Mouse (Mus musculus): ENCODE results near the gene Rdx. TPM values are rescaled to one million over a fixed set of nuclear protein-coding genes. Genes with fewer than 3 reads are reported as not detected.

The Rdx gene
- polyA plus RNA-seq, 1 experiment from 2014 or later, result 184 TPM

DNA sequence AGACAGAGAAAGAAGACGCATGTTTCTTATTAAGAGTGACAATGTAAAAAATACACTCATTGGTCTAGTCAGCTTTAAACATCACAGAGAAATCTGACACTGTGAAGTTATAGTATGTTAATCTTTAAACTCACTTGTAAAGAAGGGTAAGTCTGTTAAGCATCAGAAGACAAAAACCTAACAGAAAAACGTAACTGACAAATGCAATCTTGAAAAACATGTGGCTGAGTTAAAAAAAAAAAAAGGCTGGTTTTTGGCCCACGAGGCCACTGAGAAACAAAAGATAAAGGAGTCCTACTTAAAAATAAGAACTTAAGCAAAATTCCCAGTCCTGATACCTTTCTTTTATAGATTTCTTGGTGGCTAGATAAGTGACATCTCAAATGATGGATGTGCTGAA, 63.8 kb downstream of the Rdx start:
- ATAC-seq (ENCODE audit: low FRiP score, low TSS enrichment), result no peak
- Histone ChIP-seq H3K36me3 (ENCODE audit: control insufficient read depth, insufficient read depth, low read length) (peaks cover 16% of the 10 kb centered on the region), H3K9ac (ENCODE audit: low read depth, low read length) (no peak overlapping the region), H3K4me2 (replicated peaks; ENCODE audit: low read depth, low read length) (no peak overlapping the region), H3K27ac (ENCODE audit: low read depth, low read length) (no peak overlapping the region), H3K9me3 (ENCODE audit: control insufficient read depth, low read length) (no peaks in the 10 kb centered on the region), H3K27me3 (ENCODE audit: control insufficient read depth, insufficient read depth, low read length) (no peaks in the 10 kb centered on the region), H3K4me3 (ENCODE audit: low read length) (no peak overlapping the region), H3K4me1 (ENCODE audit: control insufficient read depth, insufficient read depth, low read length) (no peaks in the 10 kb centered on the region)
- 80% methylated on average over 3 of the region's 3 CpGs for WGBS

DNA sequence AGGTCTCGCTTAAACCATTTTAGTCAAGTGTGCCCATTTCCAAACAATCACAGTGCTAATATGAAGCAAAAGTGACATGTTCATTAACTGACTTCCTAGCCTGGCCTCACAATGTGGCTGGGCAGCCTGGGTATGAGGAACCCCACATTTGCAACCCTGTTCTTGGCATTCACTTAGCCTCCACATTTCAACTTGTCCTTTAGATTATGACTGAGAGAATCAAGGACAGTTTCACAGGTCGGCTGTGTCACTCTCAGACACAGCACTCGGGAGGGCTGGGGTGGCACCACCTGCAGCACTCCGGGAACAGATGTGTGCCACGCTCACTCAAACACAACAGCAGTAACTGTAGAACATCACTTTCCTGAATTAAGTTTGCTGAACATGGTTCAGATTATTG, 66.1 kb downstream of the Rdx start:
- Histone ChIP-seq H3K4me3 (ENCODE audit: low read length) (no peak overlapping the region), H3K4me2 (replicated peaks; ENCODE audit: low read depth, low read length) (no peak overlapping the region), H3K9ac (ENCODE audit: low read depth, low read length) (no peak overlapping the region), H3K27me3 (ENCODE audit: control insufficient read depth, insufficient read depth, low read length) (no peaks in the 10 kb centered on the region), H3K4me1 (ENCODE audit: control insufficient read depth, insufficient read depth, low read length) (no peaks in the 10 kb centered on the region), H3K27ac (ENCODE audit: low read depth, low read length) (no peak overlapping the region), H3K9me3 (ENCODE audit: control insufficient read depth, low read length) (no peaks in the 10 kb centered on the region), H3K36me3 (ENCODE audit: control insufficient read depth, insufficient read depth, low read length) (peaks cover 27% of the 10 kb centered on the region)
- WGBS, result 93% methylated on average over 5 of the region's 5 CpGs
- ATAC-seq (ENCODE audit: low FRiP score, low TSS enrichment), result no peak

DNA sequence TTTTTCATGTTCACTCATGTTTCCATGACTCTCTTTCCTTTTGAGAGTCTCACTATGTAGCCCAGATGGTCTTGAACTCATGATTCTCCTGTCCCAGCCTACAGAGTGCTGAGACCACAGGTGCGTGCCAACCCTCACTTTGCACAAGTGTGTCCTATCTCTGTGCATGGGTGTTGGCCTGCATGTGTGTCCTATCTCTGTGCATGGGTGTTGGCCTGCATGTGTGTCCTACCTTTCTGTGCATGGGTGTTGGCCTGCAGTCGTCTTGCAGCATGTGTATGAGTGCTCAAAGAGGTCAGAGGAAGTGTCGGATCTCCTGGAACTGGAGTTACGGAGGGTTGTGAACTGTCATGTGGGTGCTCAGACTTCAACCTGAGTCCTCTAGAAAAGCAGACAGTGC, 72.2 kb downstream of the Rdx start:
- ATAC-seq (ENCODE audit: low FRiP score, low TSS enrichment), result no peak
- H3K4me1 ChIP-seq (ENCODE audit: control insufficient read depth, insufficient read depth, low read length), result no peaks in the 10 kb centered on the region
- H3K4me3 ChIP-seq (ENCODE audit: low read length), result no peak overlapping the region
- H3K36me3 ChIP-seq (ENCODE audit: control insufficient read depth, insufficient read depth, low read length), result peaks cover 29% of the 10 kb centered on the region
- no peak overlapping the region for H3K9ac ChIP-seq (ENCODE audit: low read depth, low read length)
- H3K4me2 ChIP-seq (replicated peaks; ENCODE audit: low read depth, low read length), result no peak overlapping the region
- no peaks in the 10 kb centered on the region for H3K27me3 ChIP-seq (ENCODE audit: control insufficient read depth, insufficient read depth, low read length)
- H3K9me3 ChIP-seq (ENCODE audit: control insufficient read depth, low read length), result no peaks in the 10 kb centered on the region
- WGBS, result 85% methylated on average over 4 of the region's 4 CpGs
- H3K27ac ChIP-seq (ENCODE audit: low read depth, low read length), result no peak overlapping the region

GRCm38 (mm10) chr9:52125225-52125624, 78.3 kb downstream of the Rdx start:
- Histone ChIP-seq H3K27ac (ENCODE audit: low read depth, low read length) (no peak overlapping the region), H3K36me3 (ENCODE audit: control insufficient read depth, insufficient read depth, low read length) (peaks cover 11% of the 10 kb centered on the region; the same call in 1 of the 2 replicates), H3K4me3 (ENCODE audit: low read length) (no peak overlapping the region), H3K9ac (ENCODE audit: low read depth, low read length) (no peak overlapping the region), H3K27me3 (ENCODE audit: control insufficient read depth, insufficient read depth, low read length) (no peaks in the 10 kb centered on the region), H3K4me2 (replicated peaks; ENCODE audit: low read depth, low read length) (no peak overlapping the region), H3K4me1 (ENCODE audit: control insufficient read depth, insufficient read depth, low read length) (no peaks in the 10 kb centered on the region), H3K9me3 (ENCODE audit: control insufficient read depth, low read length) (no peaks in the 10 kb centered on the region)
- WGBS, result 98% methylated on average over 6 of the region's 6 CpGs
- ATAC-seq (ENCODE audit: low FRiP score, low TSS enrichment), result no peak

DNA sequence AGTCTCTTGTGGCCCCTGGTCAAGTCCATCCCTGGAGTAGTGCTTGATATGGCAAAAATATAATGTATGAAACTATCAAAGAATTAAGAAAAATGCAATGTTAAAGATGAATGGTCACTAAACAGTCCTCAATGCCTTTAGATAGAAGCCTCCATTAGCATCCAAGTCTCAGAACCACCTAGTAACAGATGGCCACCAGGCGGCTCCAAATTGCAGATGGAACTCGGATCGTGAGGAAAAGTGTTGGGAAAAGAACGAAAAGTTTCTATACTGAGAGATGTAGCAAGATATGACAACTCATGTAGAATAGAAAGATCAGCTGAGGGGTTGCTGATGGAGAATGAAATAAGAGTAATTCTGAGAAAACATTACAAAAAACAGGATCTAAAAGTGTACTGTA, 83.4 kb downstream of the Rdx start:
- 85% methylated on average over 4 of the region's 4 CpGs for WGBS
- ATAC-seq (ENCODE audit: low FRiP score, low TSS enrichment), result no peak
- peaks cover 9% of the 10 kb centered on the region; the same call in 1 of the 2 replicates for H3K36me3 ChIP-seq (ENCODE audit: control insufficient read depth, insufficient read depth, low read length)
- H3K4me1 ChIP-seq (ENCODE audit: control insufficient read depth, insufficient read depth, low read length), result no peaks in the 10 kb centered on the region
- no peak overlapping the region for H3K4me2 ChIP-seq (replicated peaks; ENCODE audit: low read depth, low read length)
- H3K9me3 ChIP-seq (ENCODE audit: control insufficient read depth, low read length), result no peaks in the 10 kb centered on the region
- H3K4me3 ChIP-seq (ENCODE audit: low read length), result no peak overlapping the region
- H3K27ac ChIP-seq (ENCODE audit: low read depth, low read length), result no peak overlapping the region
- no peaks in the 10 kb centered on the region for H3K27me3 ChIP-seq (ENCODE audit: control insufficient read depth, insufficient read depth, low read length)
- no peak overlapping the region for H3K9ac ChIP-seq (ENCODE audit: low read depth, low read length)

GRCm38 (mm10) chr9:52132771-52133170, 85.8 kb downstream of the Rdx start:
- 85% methylated on average over 2 of the region's 2 CpGs for WGBS
- Histone ChIP-seq H3K9me3 (ENCODE audit: control insufficient read depth, low read length) (no peaks in the 10 kb centered on the region), H3K4me3 (ENCODE audit: low read length) (no peak overlapping the region), H3K4me1 (ENCODE audit: control insufficient read depth, insufficient read depth, low read length) (no peaks in the 10 kb centered on the region), H3K27ac (ENCODE audit: low read depth, low read length) (no peak overlapping the region), H3K27me3 (ENCODE audit: control insufficient read depth, insufficient read depth, low read length) (no peaks in the 10 kb centered on the region), H3K36me3 (ENCODE audit: control insufficient read depth, insufficient read depth, low read length) (no peaks in the 10 kb centered on the region), H3K4me2 (replicated peaks; ENCODE audit: low read depth, low read length) (no peak overlapping the region), H3K9ac (ENCODE audit: low read depth, low read length) (no peak overlapping the region)
- ATAC-seq (ENCODE audit: low FRiP score, low TSS enrichment), result no peak

Small RNA genes within 50 kb of the gene (microRNA-seq; reads per million reads assigned to microRNA genes)
- gene Gm27686 (not detected), gene Mir6244 (not detected)

Other genes starting within 250 kb of the Rdx start
- 93.5 and 110 TPM in 2 replicates for gene Fdx1, start 83.6 kb upstream of the Rdx start, polyA plus RNA-seq (2014; fragmentation: Nextera tagmentation; extraction: Ambion mirVana)
- gene Zc3h12c, start 121.4 kb downstream of the Rdx start, polyA plus RNA-seq (2014; fragmentation: Nextera tagmentation; extraction: Ambion mirVana), result 5.4 and 5.5 TPM in 2 replicates

All from kidney, embryonic 14.5 days (tissue).